ENCODE assay signal across 9 mouse cellular contexts in genomic region chr10:89554885-89555284, GRCm38 (mm10). TPM values are rescaled to one million over a fixed set of nuclear protein-coding genes. Genes with fewer than 3 reads are reported as not detected.
DNase-seq lines count a peak whose midpoint lies in the region; ATAC-seq and TF ChIP-seq lines count a peak whose summit lies in the region.
"Not testable (repeated sequence)": the region's sequence is repeated elsewhere in the genome, so short reads cannot be mapped to it uniquely, and the experiment has no call there.
"Had no signal": no experiment of that assay in that cellular context is flagged by ENCODE, and none has a peak within 500 bp of the region (broad histone marks: within the 10 kb centered on the region; RNA-seq: fewer than 3 reads in every experiment).

No protein-coding gene starts in this region.

- H3K4me3 ChIP-seq in intestine, embryonic 14.5 days (ENCODE audit: low read depth, low read length); kidney, embryonic 15.5 days (replicated peaks); lung, embryonic 14.5 days (ENCODE audit: low read depth, low read length); lung, embryonic 16.5 days (ENCODE audit: low read length); lung, postnatal 0 days (ENCODE audit: low read depth, low read length): not testable (repeated sequence)

- not testable (repeated sequence) for H3K9me3 ChIP-seq in intestine, embryonic 14.5 days (ENCODE audit: control insufficient read depth, low read length); kidney, embryonic 15.5 days (replicated peaks); lung, embryonic 14.5 days (ENCODE audit: low read depth, low read length); lung, embryonic 16.5 days (ENCODE audit: control insufficient read depth, low read length); lung, postnatal 0 days (ENCODE audit: low read length)

- H3K27me3 ChIP-seq in intestine, embryonic 14.5 days (replicated peaks; ENCODE audit: control insufficient read depth, insufficient read depth, low read length); kidney, embryonic 15.5 days; lung, embryonic 14.5 days (ENCODE audit: insufficient read depth, low read length); lung, embryonic 16.5 days (ENCODE audit: control insufficient read depth, insufficient read depth, low read depth, low read length); lung, postnatal 0 days (replicated peaks; ENCODE audit: insufficient read depth, low read length): not testable (repeated sequence)

- H3K36me3 ChIP-seq in intestine, embryonic 14.5 days (ENCODE audit: control insufficient read depth, insufficient read depth, low read length); kidney, embryonic 15.5 days; lung, embryonic 14.5 days (ENCODE audit: insufficient read depth); lung, embryonic 16.5 days (ENCODE audit: control insufficient read depth, insufficient read depth, low read length); lung, postnatal 0 days (ENCODE audit: insufficient read depth, low read length): not testable (repeated sequence)

- H3K4me1 ChIP-seq in intestine, embryonic 14.5 days (replicated peaks; ENCODE audit: control insufficient read depth, insufficient read depth, low read length); kidney, embryonic 15.5 days; lung, embryonic 14.5 days (ENCODE audit: insufficient read depth); lung, embryonic 16.5 days (replicated peaks; ENCODE audit: control insufficient read depth, insufficient read depth, low read length); lung, postnatal 0 days (ENCODE audit: insufficient read depth, low read depth, low read length): not testable (repeated sequence)

- not testable (repeated sequence) for ATAC-seq in intestine, embryonic 14.5 days (replicated peaks; ENCODE audit: low FRiP score, low TSS enrichment, low read depth)
- ATAC-seq in kidney, embryonic 15.5 days (replicated peaks; ENCODE audit: low FRiP score) = 0 out of 2 replicates have a peak, but pooled peaks have one; percentile 43
- ATAC-seq in lung, embryonic 14.5 days (ENCODE audit: insufficient read depth) = peak; percentile 28; the same call in 1 of the 2 replicates
- ATAC-seq in lung, embryonic 16.5 days (ENCODE audit: low read depth) = peak; percentile 56; the same call in 1 of the 2 replicates
- ATAC-seq in lung, postnatal 0 days = peak; percentile 44

- DNase-seq in heart, adult 11 months = peak; percentile 70
- peak; percentile 18 for DNase-seq in intestine, embryonic 14.5 days (ENCODE audit: low spot score)
- not testable (repeated sequence) for DNase-seq in lung, embryonic 14.5 days; lung, postnatal 0 days (ENCODE audit: low spot score)

- not testable (repeated sequence) for H3K9ac ChIP-seq in intestine, embryonic 14.5 days (ENCODE audit: low read length); kidney, embryonic 15.5 days; lung, embryonic 14.5 days; lung, embryonic 16.5 days (ENCODE audit: low read length); lung, postnatal 0 days (replicated peaks; ENCODE audit: low read depth)

- WGBS in intestine, embryonic 14.5 days = 58% methylated on average over 13 of the region's 13 CpGs
- 41% methylated on average over 13 of the region's 13 CpGs for WGBS in kidney, embryonic 15.5 days
- WGBS in lung, embryonic 14.5 days = 44% methylated on average over 12 of the region's 13 CpGs
- WGBS in lung, embryonic 16.5 days = 42% methylated on average over 13 of the region's 13 CpGs
- 46% methylated on average over 12 of the region's 13 CpGs for WGBS in lung, postnatal 0 days

- not testable (repeated sequence) for TF ChIP-seq EP300 in lung, postnatal 0 days (IDR thresholded peaks at IDR 0.05)

- not testable (repeated sequence) for H3K4me2 ChIP-seq in intestine, embryonic 14.5 days (ENCODE audit: low read length); kidney, embryonic 15.5 days; lung, embryonic 14.5 days; lung, embryonic 16.5 days (ENCODE audit: low read depth, low read length); lung, postnatal 0 days (replicated peaks; ENCODE audit: low read depth, low read length)

- H3K27ac ChIP-seq in intestine, embryonic 14.5 days (ENCODE audit: low read depth); kidney, embryonic 15.5 days; lung, embryonic 14.5 days (ENCODE audit: low read depth); lung, embryonic 16.5 days (ENCODE audit: low read length); lung, postnatal 0 days (ENCODE audit: low read length): not testable (repeated sequence)

- not testable (repeated sequence) for TF ChIP-seq CTCF in lung, embryonic 14.5 days (IDR thresholded peaks at IDR 0.05; ENCODE audit: low read depth); lung, postnatal 0 days (IDR thresholded peaks at IDR 0.05)

RNA-seq across cellular contexts. Expression of gene Nr1h4, which starts 21.5 kb away (rescaled TPM):
- polyA plus RNA-seq in intestine, embryonic 14.5 days (2014; fragmentation: Nextera tagmentation; extraction: Ambion mirVana) = 16.2 and 17.8 TPM in 2 replicates
- 2.3 and 2.4 TPM in 2 replicates for polyA plus RNA-seq in kidney, embryonic 15.5 days (2015; fragmentation: Nextera tagmentation; extraction: Ambion mirVana)
- polyA plus RNA-seq in lung, embryonic 14.5 days (2014; fragmentation: Nextera tagmentation; extraction: Ambion mirVana) = 0.38 and 0.45 TPM in 2 replicates
- polyA plus RNA-seq in lung, embryonic 16.5 days (2015; fragmentation: Nextera tagmentation; extraction: Ambion mirVana) = 0.16 TPM in 1 of 2 replicates, not detected in the other
- polyA plus RNA-seq in lung, postnatal 0 days (2015; fragmentation: Nextera tagmentation; extraction: Ambion mirVana) = 0.07 TPM in 1 of 2 replicates, not detected in the other
- polyA plus RNA-seq: activated CD4-positive, CD25-positive, alpha-beta regulatory T cell, adult 4 months; CD4-positive, CD25-positive, alpha-beta regulatory T cell, adult 4 months; G1E had no signal
